ENCODE assay signal across 26 mouse cellular contexts in the genomic region with DNA sequence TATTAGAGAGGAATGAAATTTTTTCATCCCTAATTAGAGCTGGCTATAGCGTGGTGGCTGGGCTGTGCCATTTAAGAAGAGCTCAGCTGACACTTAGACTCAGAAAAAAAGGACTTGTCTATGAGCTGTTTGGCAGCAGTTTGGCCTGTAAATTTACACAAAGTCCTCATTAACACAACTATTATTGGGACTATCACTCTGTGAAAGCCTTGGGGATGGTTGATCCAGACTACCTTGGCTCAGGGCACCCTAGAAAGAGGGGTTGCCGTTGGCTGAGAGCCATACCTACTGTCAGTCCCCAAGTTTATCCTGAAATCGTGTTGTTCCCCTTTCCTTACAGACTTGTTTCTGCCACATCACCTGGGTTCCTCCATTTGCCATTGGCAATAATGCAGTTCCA.
DNase-seq lines count a peak whose midpoint lies in the region; ATAC-seq and TF ChIP-seq lines count a peak whose summit lies in the region.
"Had no signal": no experiment of that assay in that cellular context is flagged by ENCODE, and none has a peak within 500 bp of the region (broad histone marks: within the 10 kb centered on the region; RNA-seq: fewer than 3 reads in every experiment).

No protein-coding gene starts in this region.

- TF ChIP-seq CTCF in brain, embryonic 14.5 days (IDR thresholded peaks at IDR 0.05; ENCODE audit: borderline replicate concordance, extremely low read depth, insufficient read depth, insufficient read length), result no peak

- whole genome bisulfite sequencing in forebrain, embryonic 12.5 days, result 65% methylated on average over 3 of the region's 3 CpGs
- 88% methylated on average over 3 of the region's 3 CpGs for WGBS in forebrain, embryonic 10.5 days

- DNase-seq in forebrain, embryonic 10.5 days (ENCODE audit: extremely low spot score, low spot score), result no peak
- peak; percentile 66 for DNase-seq in heart, adult 11 months
- DNase-seq in heart, adult 18-20 months, result no peak
- peak; percentile 88 for DNase-seq in brain, embryonic 14.5 days (ENCODE audit: low read depth)
- DNase-seq in layer of hippocampus, adult 11-12 months (ENCODE audit: low spot score), result no peak
- DNase-seq: adrenal gland, adult 8-10 months; adrenal gland, postnatal 36 days; cerebellum, adult 11 months; cerebellum, adult 2 months; cerebellum, adult 9-11 months; cerebellum, postnatal 25 days; gastrocnemius, adult 2 months; gastrocnemius, postnatal 14 days; heart, adult 2 months; heart, postnatal 36 days; kidney, adult 11 months; kidney, adult 8-10 months had no signal

- H3K4me2 ChIP-seq in forebrain, embryonic 12.5 days, result no peak overlapping the region
- H3K4me2 ChIP-seq: embryonic facial prominence, embryonic 12.5 days; embryonic facial prominence, embryonic 15.5 days; heart, embryonic 11.5 days; hindbrain, embryonic 13.5 days; intestine, embryonic 15.5 days had no signal

- no peak for ATAC-seq in forebrain, embryonic 12.5 days (ENCODE audit: low FRiP score)
- ATAC-seq: activated CD4-positive, CD25-positive, alpha-beta regulatory T cell, adult 4 months; hindbrain, embryonic 16.5 days; intestine, embryonic 15.5 days had no signal

- peaks cover 10% of the 10 kb centered on the region; the same call in 1 of the 2 replicates for H3K4me1 ChIP-seq in forebrain, embryonic 12.5 days
- peaks cover 23% of the 10 kb centered on the region for H3K4me1 ChIP-seq in forebrain, embryonic 10.5 days
- H3K4me1 ChIP-seq: embryonic facial prominence, embryonic 15.5 days; intestine, embryonic 15.5 days had no signal

- no peak overlapping the region for H3K9ac ChIP-seq in forebrain, embryonic 12.5 days
- H3K9ac ChIP-seq: embryonic facial prominence, embryonic 12.5 days; embryonic facial prominence, embryonic 15.5 days; hindbrain, embryonic 13.5 days; intestine, embryonic 15.5 days had no signal

- TF ChIP-seq POLR2A in brain, embryonic 14.5 days (IDR thresholded peaks at IDR 0.05; ENCODE audit: borderline replicate concordance, extremely low read depth, insufficient read depth, insufficient read length, poor library complexity, severe bottlenecking), result no peak

- H3K4me3 ChIP-seq in forebrain, embryonic 12.5 days (replicated peaks), result no peak overlapping the region
- no peak overlapping the region for H3K4me3 ChIP-seq in forebrain, embryonic 10.5 days
- H3K4me3 ChIP-seq: embryonic facial prominence, embryonic 12.5 days; embryonic facial prominence, embryonic 15.5 days; gastrocnemius, adult 2 months; heart, adult 2 months; hindbrain, embryonic 10.5 days; hindbrain, embryonic 13.5 days; intestine, embryonic 15.5 days had no signal

- H3K27ac ChIP-seq in forebrain, embryonic 12.5 days, result 0 out of 2 replicates have a peak overlapping the region, but pooled peaks have one; percentile 36
- no peak overlapping the region for H3K27ac ChIP-seq in forebrain, embryonic 10.5 days
- H3K27ac ChIP-seq: embryonic facial prominence, embryonic 12.5 days; embryonic facial prominence, embryonic 15.5 days; gastrocnemius, adult 2 months; heart, adult 2 months; hindbrain, embryonic 10.5 days; hindbrain, embryonic 13.5 days; intestine, embryonic 15.5 days had no signal

- H3K27me3 ChIP-seq in forebrain, embryonic 12.5 days, result no peaks in the 10 kb centered on the region
- no peaks in the 10 kb centered on the region for H3K27me3 ChIP-seq in forebrain, embryonic 10.5 days (ENCODE audit: poor library complexity, severe bottlenecking)
- H3K27me3 ChIP-seq: embryonic facial prominence, embryonic 12.5 days; embryonic facial prominence, embryonic 15.5 days; hindbrain, embryonic 13.5 days; intestine, embryonic 15.5 days had no signal

- H3K36me3 ChIP-seq in forebrain, embryonic 12.5 days (replicated peaks), result no peaks in the 10 kb centered on the region
- H3K36me3 ChIP-seq in forebrain, embryonic 10.5 days (replicated peaks), result no peaks in the 10 kb centered on the region
- H3K36me3 ChIP-seq: embryonic facial prominence, embryonic 12.5 days; embryonic facial prominence, embryonic 15.5 days; hindbrain, embryonic 10.5 days; hindbrain, embryonic 13.5 days; intestine, embryonic 15.5 days had no signal

- H3K9me3 ChIP-seq in forebrain, embryonic 12.5 days, result no peaks in the 10 kb centered on the region
- H3K9me3 ChIP-seq in forebrain, embryonic 10.5 days, result no peaks in the 10 kb centered on the region
- H3K9me3 ChIP-seq: embryonic facial prominence, embryonic 12.5 days; embryonic facial prominence, embryonic 15.5 days; hindbrain, embryonic 10.5 days; hindbrain, embryonic 13.5 days; intestine, embryonic 15.5 days had no signal

Comparison
In these comparisons a context has a peak if more than half of its experiments do, and no peak if none do; other contexts are left out.
1. DNase-seq: peak in heart, adult 11 months (single experiment) and brain, embryonic 14.5 days (single experiment); none in forebrain, embryonic 10.5 days (single experiment), heart, adult 18-20 months (0 of 2) and layer of hippocampus, adult 11-12 months (single experiment).